Mouse (Mus musculus): Measurements from ENCODE around the gene Cdc42bpb.
A peak's percentile ranks its signal among the peaks of the same experiment; 100 is the strongest.

GRCm38 (mm10) chr12:111272420-111272819 is 105.1 kb downstream of the Cdc42bpb start:
- TF ChIP-seq CTCF (IDR thresholded peaks at IDR 0.05; ENCODE audit: low read depth) (peak; percentile 94), EP300 (IDR thresholded peaks at IDR 0.05; ENCODE audit: low read depth) (no peak)

All from liver, postnatal 0 days (tissue).